Mouse (Mus musculus) CH12.LX (cell line): Measurements from ENCODE around the gene Igfbp2. TPM values are rescaled to one million over a fixed set of nuclear protein-coding genes. Genes with fewer than 3 reads are reported as not detected.

Source experiments
- DNase-seq: peaks from one replicate; pipeline ENCODE4 v3.0.0-alpha.2; 2013; ENCODE audit errors: extremely low read depth
- H3K27ac ChIP-seq: 2 replicates; pipeline ENCODE4 v1.5.1; 2012; ENCODE audit warnings: low read depth, mild to moderate bottlenecking, control low read depth, moderate library complexity; ENCODE audit not compliant: insufficient read depth
- H3K27me3 ChIP-seq: replicated peaks from 2 replicates; pipeline ENCODE3; 2012; ENCODE audit warnings: inconsistent platforms
- H3K36me3 ChIP-seq, 2 experiments: replicated peaks in 1 of 2; 2 replicates each; pipeline versions ENCODE3 to v1.6.1; 2012; ENCODE audit warnings: inconsistent platforms in 1 of 2, low read length in 1 of 2, mild to moderate bottlenecking in 1 of 2, mixed read lengths in 1 of 2, moderate library complexity in 1 of 2; ENCODE audit not compliant: control insufficient read depth in 1 of 2, insufficient read depth in 1 of 2
- H3K4me1 ChIP-seq, 2 experiments: 2 replicates each; pipeline ENCODE4 v1.6.1; 2012; ENCODE audit warnings: inconsistent platforms in 1 of 2, moderate library complexity in 1 of 2; ENCODE audit not compliant: insufficient read depth in 2 of 2, control insufficient read depth in 1 of 2
- H3K4me2 ChIP-seq: 2 replicates; pipeline ENCODE4 v1.6.1; 2012; ENCODE audit warnings: low read depth, mild to moderate bottlenecking, control low read depth; ENCODE audit not compliant: poor library complexity, insufficient read depth, severe bottlenecking
- H3K4me3 ChIP-seq, 3 experiments: fragments of 150-350 bp in 1 of 3; sonication (generic) in 1 of 3; replicated peaks in 1 of 3; 2 replicates each; pipeline versions ENCODE3 to v1.5.1; 2011 to 2012; ENCODE audit warnings: low read depth in 2 of 3, low read length in 2 of 3, mild to moderate bottlenecking in 2 of 3, moderate library complexity in 2 of 3, control low read depth in 1 of 3, improper control_type of control experiment in 1 of 3, inconsistent platforms in 1 of 3, mixed read lengths in 1 of 3; ENCODE audit not compliant: poor library complexity in 1 of 3
- H3K79me2 ChIP-seq: replicated peaks from 2 replicates; pipeline ENCODE4 v1.6.1; 2012; ENCODE audit warnings: mild to moderate bottlenecking, moderate library complexity; ENCODE audit not compliant: control insufficient read depth, poor library complexity, insufficient read depth, severe bottlenecking; ENCODE audit errors: extremely low read depth
- H3K9ac ChIP-seq: 2 replicates; pipeline ENCODE4 v1.6.1; 2012; ENCODE audit warnings: low read depth, mild to moderate bottlenecking, control low read depth, moderate library complexity; ENCODE audit not compliant: insufficient read depth
- H3K9me3 ChIP-seq: replicated peaks from 2 replicates; pipeline ENCODE3; 2012; ENCODE audit warnings: low read length, inconsistent platforms, mixed read lengths
- BHLHE40 ChIP-seq: IDR thresholded peaks from 2 replicates; pipeline ENCODE4 v1.6.1; 2011; ENCODE audit warnings: mild to moderate bottlenecking, low read depth, low read length, improper control_type of control experiment
- CHD1 ChIP-seq: IDR thresholded peaks from 2 replicates; pipeline ENCODE4 v1.6.1; 2012; ENCODE audit warnings: low read depth, low read length, improper control_type of control experiment, inconsistent platforms
- CTCF ChIP-seq, 2 experiments: IDR thresholded peaks in 1 of 2; conservative IDR thresholded peaks in 1 of 2; 2 replicates each; pipeline ENCODE4 v1.5.1; 2011 to 2012; ENCODE audit warnings: low read depth in 2 of 2, low read length in 2 of 2, improper control_type of control experiment in 1 of 2, inconsistent platforms in 1 of 2, mild to moderate bottlenecking in 1 of 2, moderate library complexity in 1 of 2
- E2F4 ChIP-seq: IDR thresholded peaks from 2 replicates; pipeline ENCODE4 v1.6.1; 2011; ENCODE audit warnings: low read depth, low read length, improper control_type of control experiment; ENCODE audit not compliant: insufficient replicate concordance
- ELF1 ChIP-seq: IDR thresholded peaks from 2 replicates; pipeline ENCODE4 v1.6.1; 2014; ENCODE audit warnings: low read depth, mild to moderate bottlenecking, inconsistent platforms, low read length, improper control_type of control experiment
- EP300 ChIP-seq: IDR thresholded peaks from 2 replicates; pipeline ENCODE4 v1.6.1; 2011; ENCODE audit warnings: low read length, improper control_type of control experiment
- ETS1 ChIP-seq: conservative IDR thresholded peaks from 2 replicates; pipeline ENCODE4 v1.6.1; 2012; ENCODE audit warnings: low read depth, mild to moderate bottlenecking, inconsistent platforms, low read length, improper control_type of control experiment, moderate library complexity
- GABPA ChIP-seq: IDR thresholded peaks from 2 replicates; pipeline ENCODE4 v1.6.1; 2012; ENCODE audit warnings: low read depth, low read length, improper control_type of control experiment, inconsistent platforms; ENCODE audit not compliant: insufficient replicate concordance
- IRF4 ChIP-seq: IDR thresholded peaks from 2 replicates; pipeline ENCODE4 v1.6.1; 2014; ENCODE audit warnings: low read depth, mild to moderate bottlenecking, inconsistent platforms, low read length, improper control_type of control experiment
- JUN ChIP-seq: IDR thresholded peaks from 2 replicates; pipeline ENCODE4 v1.6.1; 2011; ENCODE audit warnings: low read depth, mild to moderate bottlenecking, low read length, improper control_type of control experiment, moderate library complexity; ENCODE audit not compliant: insufficient read depth
- KAT2A ChIP-seq: IDR thresholded peaks from 2 replicates; pipeline ENCODE4 v1.6.1; 2012; ENCODE audit warnings: low read length, improper control_type of control experiment, inconsistent platforms; ENCODE audit not compliant: insufficient replicate concordance
- MAFK ChIP-seq: IDR thresholded peaks from 2 replicates; pipeline ENCODE4 v1.6.1; 2011; ENCODE audit warnings: low read length, improper control_type of control experiment; ENCODE audit not compliant: insufficient replicate concordance
- MAZ ChIP-seq: IDR thresholded peaks from 2 replicates; pipeline ENCODE4 v1.6.1; 2012; ENCODE audit warnings: low read depth, mild to moderate bottlenecking, inconsistent platforms, low read length, improper control_type of control experiment, moderate library complexity
- MXI1 ChIP-seq: IDR thresholded peaks from 2 replicates; pipeline ENCODE4 v1.6.1; 2011; ENCODE audit warnings: mild to moderate bottlenecking, low read depth, low read length, improper control_type of control experiment
- MYC ChIP-seq: IDR thresholded peaks from 2 replicates; pipeline ENCODE4 v1.6.1; 2011; ENCODE audit warnings: low read depth, mild to moderate bottlenecking, improper control_type of control experiment, low read length
- POLR2AphosphoS2 ChIP-seq: IDR thresholded peaks from 2 replicates; pipeline ENCODE4 v1.6.1; 2011; ENCODE audit warnings: low read depth, low read length, improper control_type of control experiment
- RAD21 ChIP-seq: IDR thresholded peaks from 2 replicates; pipeline ENCODE4 v1.6.1; 2011; ENCODE audit warnings: low read depth, mild to moderate bottlenecking, low read length, improper control_type of control experiment, moderate library complexity
- TBP ChIP-seq: conservative IDR thresholded peaks from 2 replicates; pipeline ENCODE4 v1.6.1; 2011; ENCODE audit warnings: low read depth, low read length, improper control_type of control experiment
- USF1 ChIP-seq: IDR thresholded peaks from 2 replicates; pipeline ENCODE4 v1.6.1; 2014; ENCODE audit warnings: low read depth, mild to moderate bottlenecking, inconsistent platforms, low read length, improper control_type of control experiment
- ZC3H11A ChIP-seq: IDR thresholded peaks from 2 replicates; pipeline ENCODE4 v1.6.1; 2012; ENCODE audit warnings: low read depth, mild to moderate bottlenecking, inconsistent platforms, low read length, improper control_type of control experiment
- ZKSCAN1 ChIP-seq: IDR thresholded peaks from 2 replicates; pipeline ENCODE4 v1.6.1; 2012; ENCODE audit warnings: low read depth, inconsistent platforms, low read length, improper control_type of control experiment, borderline replicate concordance
- ZNF384 ChIP-seq: IDR thresholded peaks from 2 replicates; pipeline ENCODE4 v1.6.1; 2012; ENCODE audit warnings: low read depth, low read length, improper control_type of control experiment, inconsistent platforms
- dilution Hi-C: fragments of 300-500 bp; cut with MboI; formaldehyde crosslinking; loops from 2 replicates; pipeline ENCODE4 v1.14.3; 2020; ENCODE audit warnings: low sequenced_read_pairs; ENCODE audit not compliant: extremely low pct_unique_long_range_greater_than_20kb, extremely low pct_ligation_motif_present
- in situ Hi-C: fragments of 300-500 bp; cut with MboI; formaldehyde crosslinking; loops from 3 replicates; pipeline ENCODE4 v1.14.3; 2019; ENCODE audit warnings: low sequenced_read_pairs, low pct_ligation_motif_present, low pct_unique_long_range_greater_than_20kb, mixed read lengths
- polyA plus RNA-seq: library from polyadenylated mRNA; unstranded; fragments of >175 nt; gene quantifications from 2 replicates; pipeline ENCODE4 v1.2.1, GENCODE M21; 2012; ENCODE audit warnings: low read depth; ENCODE audit not compliant: insufficient read length
- total RNA-seq, 2 experiments: library from RNA; depleted of rRNA; stranded (reverse); fragments of 300-350 nt in 1 of 2; fragments of >200 nt in 1 of 2; gene quantifications; 2 replicates each; pipeline ENCODE4 v1.2.3; 2012 to 2014

Gene Igfbp2
- total and polyA plus RNA-seq, 3 experiments = 294 to 662 (median 350) TPM

DNA sequence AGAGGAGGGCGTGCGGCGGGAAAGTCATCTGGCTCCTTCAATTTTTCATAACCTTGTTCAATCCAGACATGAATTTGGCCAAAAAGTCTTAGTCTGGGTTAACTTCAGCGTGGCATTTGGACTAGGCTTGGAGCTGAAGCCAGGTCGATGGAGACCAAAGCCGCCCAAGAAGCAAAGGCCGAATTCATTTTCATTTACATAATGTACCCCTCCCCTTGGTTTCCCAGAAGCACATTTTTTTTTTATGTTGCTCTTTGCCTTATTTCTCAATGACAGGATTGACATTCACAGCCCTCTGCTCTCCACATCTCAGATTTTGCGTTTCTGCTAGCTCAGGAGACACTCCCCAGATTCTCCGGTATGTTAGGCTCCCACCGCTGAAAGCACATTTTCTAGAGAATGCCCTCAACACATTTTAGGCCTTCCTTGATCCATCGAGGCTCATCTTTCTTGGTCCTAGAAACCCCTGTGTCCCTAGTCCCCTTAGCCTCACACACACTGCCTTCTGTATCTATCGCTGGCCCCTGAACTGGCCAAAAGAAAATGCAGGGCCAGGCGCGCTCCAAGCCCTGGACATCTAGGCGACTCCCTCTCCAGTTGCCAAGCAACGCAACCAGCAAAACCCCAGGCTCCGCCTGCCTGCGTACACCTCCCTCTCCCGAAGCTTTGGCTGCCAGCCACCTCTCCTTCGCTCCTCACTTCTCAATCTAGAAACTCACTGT, 46.5 kb downstream of the Igfbp2 start:
- Histone ChIP-seq H3K4me3 (peak overlapping the region; percentile 23 to 33 (median 27)), H3K9me3 (no peaks in the 10 kb centered on the region), H3K9ac (no peak overlapping the region), H3K27me3 (peaks cover 31% of the 10 kb centered on the region), H3K36me3 (no peaks in the 10 kb centered on the region), H3K27ac (no peak overlapping the region), H3K4me1 (peaks cover 16 to 58% of the 10 kb centered on the region in 2 experiments), H3K4me2 (peak overlapping the region; percentile 57), H3K79me2 (no peaks in the 10 kb centered on the region)
- in situ Hi-C loops (loop anchor here (10.0 to 25.0 kb wide), 3 partner anchors 283 to 984 kb away; partner anchors contain the start of gene Smarcal1), dilution Hi-C loops (no loop called here)
- TF ChIP-seq EP300 = no peak
- peak; percentile 44 for TF ChIP-seq ZNF384
- TF ChIP-seq CTCF (conservative IDR thresholded peaks at IDR 0.05 in 1 of 2, IDR thresholded peaks at IDR 0.05 in 1 of 2; ENCODE audit: low read depth in 2 of 2, low read length in 2 of 2) = no peak
- TF ChIP-seq ELF1 = no peak
- TF ChIP-seq KAT2A = no peak
- no peak for TF ChIP-seq E2F4
- no peak for TF ChIP-seq JUN
- TF ChIP-seq MXI1 = peak; percentile 57; the same call in 1 of the 2 replicates
- DNase-seq = peak; percentile 60

- Histone ChIP-seq H3K27me3 (peaks cover 37% of the 10 kb centered on the region), H3K27ac (peak overlapping the region; percentile 15; the same call in 1 of the 2 replicates), H3K36me3 (no peaks in the 10 kb centered on the region), H3K9ac (0 out of 2 replicates have a peak overlapping the region, but pooled peaks have one; percentile 8), H3K9me3 (no peaks in the 10 kb centered on the region), H3K4me1 (peaks cover 16 to 58% of the 10 kb centered on the region in 2 experiments), H3K79me2 (no peaks in the 10 kb centered on the region), H3K4me2 (peak overlapping the region; percentile 68; the same call in 1 of the 2 replicates), H3K4me3 (peak overlapping the region in 2 of 3 experiments; percentile 36 to 38)
- TF ChIP-seq GABPA (no peak), CHD1 (no peak), EP300 (no peak), MAFK (no peak), E2F4 (no peak), ZKSCAN1 (no peak), MAZ (no peak), POLR2AphosphoS2 (no peak), USF1 (no peak), RAD21 (no peak), MXI1 (no peak), ZNF384 (no peak), ETS1 (no peak), MYC (no peak), TBP (no peak), IRF4 (no peak), CTCF (conservative IDR thresholded peaks at IDR 0.05 in 1 of 2, IDR thresholded peaks at IDR 0.05 in 1 of 2; ENCODE audit: low read depth in 2 of 2, low read length in 2 of 2) (no peak), BHLHE40 (no peak), ZC3H11A (no peak)
- no peak for DNase-seq
- dilution Hi-C loops (no loop called here), in situ Hi-C loops (loop anchor here (10.0 to 25.0 kb wide), 3 partner anchors 284 to 983 kb away; partner anchors contain the start of gene Smarcal1)
Observed at GRCm38 (mm10) chr1:72871337-72871696, 47.0 kb downstream of the Igfbp2 start.
